Mouse (Mus musculus): ENCODE measurements around the gene 1700016C15Rik. TPM values are rescaled to one million over a fixed set of nuclear protein-coding genes. Genes with fewer than 3 reads are reported as not detected.

The 1700016C15Rik gene
- polyA plus RNA-seq, 1 experiment from 2014 or later, result not detected

- no peak for ATAC-seq (ENCODE audit: low read depth)
- Histone ChIP-seq H3K27ac (replicated peaks) (no peak overlapping the region), H3K36me3 (peaks cover 66% of the 10 kb centered on the region), H3K4me3 (no peak overlapping the region), H3K4me1 (replicated peaks) (no peaks in the 10 kb centered on the region), H3K27me3 (no peaks in the 10 kb centered on the region), H3K9ac (no peak overlapping the region), H3K9me3 (no peaks in the 10 kb centered on the region), H3K4me2 (no peak overlapping the region)
These were observed 39.3 kb downstream of the 1700016C15Rik start for GRCm38 (mm10) chr1:177768931-177769330.

GRCm38 (mm10) chr1:177777397-177777796, 47.8 kb downstream of the 1700016C15Rik start:
- Histone ChIP-seq H3K36me3 (peaks cover 52% of the 10 kb centered on the region), H3K4me1 (replicated peaks) (no peaks in the 10 kb centered on the region), H3K9me3 (no peaks in the 10 kb centered on the region), H3K27me3 (no peaks in the 10 kb centered on the region), H3K27ac (replicated peaks) (no peak overlapping the region), H3K9ac (no peak overlapping the region), H3K4me3 (no peak overlapping the region), H3K4me2 (no peak overlapping the region)
- 88% methylated on average over 2 of the region's 2 CpGs for WGBS
- no peak for ATAC-seq (ENCODE audit: low read depth)

GRCm38 (mm10) chr1:177792835-177793234, 63.2 kb downstream of the 1700016C15Rik start:
- WGBS, result 86% methylated on average over 3 of the region's 3 CpGs
- no peak for ATAC-seq (ENCODE audit: low read depth)
- no peak overlapping the region for H3K4me3 ChIP-seq

GRCm38 (mm10) chr1:177794866-177795265, 65.3 kb downstream of the 1700016C15Rik start:
- H3K9ac ChIP-seq, result peak overlapping the region; percentile 87
- H3K4me2 ChIP-seq, result peak overlapping the region; percentile 67
- no peak for ATAC-seq (ENCODE audit: low read depth)
- peaks cover 17% of the 10 kb centered on the region for H3K4me1 ChIP-seq (replicated peaks)
- H3K27ac ChIP-seq (replicated peaks), result no peak overlapping the region
- H3K4me3 ChIP-seq, result peak overlapping the region; percentile 91
- H3K9me3 ChIP-seq, result 0 out of 2 replicates have a peak, but pooled peaks cover 2% of the 10 kb centered on the region
- no peaks in the 10 kb centered on the region for H3K36me3 ChIP-seq
- H3K27me3 ChIP-seq, result no peaks in the 10 kb centered on the region
- 3% methylated on average over 8 of the region's 8 CpGs for WGBS

More at GRCm38 (mm10) chr1:177792835-177793234, 63.2 kb downstream of the 1700016C15Rik start:
- Histone ChIP-seq H3K9me3 (0 out of 2 replicates have a peak, but pooled peaks cover 7% of the 10 kb centered on the region), H3K4me1 (replicated peaks) (peaks cover 17% of the 10 kb centered on the region), H3K36me3 (no peaks in the 10 kb centered on the region), H3K27ac (replicated peaks) (no peak overlapping the region), H3K27me3 (no peaks in the 10 kb centered on the region), H3K9ac (no peak overlapping the region), H3K4me2 (no peak overlapping the region)

GRCm38 (mm10) chr1:177795421-177796192, 66.0 kb downstream of the 1700016C15Rik start:
- peaks cover 17% of the 10 kb centered on the region for H3K4me1 ChIP-seq (replicated peaks)
- no peaks in the 10 kb centered on the region for H3K36me3 ChIP-seq
- no peaks in the 10 kb centered on the region for H3K27me3 ChIP-seq
- H3K27ac ChIP-seq (replicated peaks), result peak overlapping the region; percentile 93
- H3K4me3 ChIP-seq, result peak overlapping the region; percentile 91
- no peaks in the 10 kb centered on the region for H3K9me3 ChIP-seq
- under 1% methylated on average over 41 of the region's 41 CpGs for WGBS
- H3K9ac ChIP-seq, result peak overlapping the region; percentile 87
- peak; percentile 60 for ATAC-seq (ENCODE audit: low read depth)
- peak overlapping the region; percentile 67 for H3K4me2 ChIP-seq

DNA sequence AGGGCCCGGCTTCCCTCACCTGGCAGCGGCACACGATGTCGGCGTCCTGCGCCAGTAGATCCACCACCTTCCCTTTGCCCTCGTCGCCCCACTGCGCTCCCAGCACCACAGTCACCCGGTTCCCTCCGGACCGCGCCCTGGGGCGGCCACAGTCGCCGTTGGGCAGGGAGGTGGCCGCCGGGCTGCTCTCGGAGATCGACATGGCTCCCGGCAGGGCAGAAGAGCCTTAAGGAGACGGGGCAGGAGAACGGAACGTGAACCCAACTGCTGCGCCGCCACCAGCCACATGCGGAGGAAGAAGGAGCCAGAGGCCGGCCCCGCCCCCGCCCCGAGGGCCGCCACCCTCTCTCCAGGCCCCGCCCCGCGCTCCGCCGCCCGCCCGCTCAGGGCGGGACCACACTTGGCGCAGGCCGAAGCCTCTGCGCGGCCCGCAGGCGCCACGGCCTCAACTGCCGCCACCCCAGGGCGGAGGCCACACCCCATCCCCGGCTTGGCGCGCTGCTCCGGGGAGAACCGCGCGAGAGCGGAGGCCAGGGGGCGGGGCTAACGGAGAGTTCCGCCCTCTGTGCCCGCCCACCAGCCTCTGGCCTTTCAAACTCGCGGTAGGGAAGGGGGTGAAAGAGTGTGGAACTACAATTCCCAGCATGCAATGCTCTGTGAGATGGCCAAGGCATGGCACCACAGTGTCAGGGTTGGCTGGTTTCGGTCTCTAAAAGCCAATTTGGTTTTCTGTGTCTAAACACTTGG, 66.8 kb downstream of the 1700016C15Rik start, which contains the start of gene Adss:
Adss (minus strand) TSS at position 319 of the 747 bp plus-strand sequence.
- Histone ChIP-seq H3K9me3 (no peaks in the 10 kb centered on the region), H3K4me1 (replicated peaks) (peaks cover 17% of the 10 kb centered on the region), H3K27ac (replicated peaks) (peak within 1 kb of the TSS; percentile 93), H3K4me2 (peak within 1 kb of the TSS; percentile 67), H3K36me3 (no peaks in the 10 kb centered on the region), H3K9ac (peak within 1 kb of the TSS; percentile 87), H3K4me3 (peak within 1 kb of the TSS; percentile 91), H3K27me3 (no peaks in the 10 kb centered on the region)
- peak; percentile 99 for ATAC-seq (ENCODE audit: low read depth)
- WGBS, result under 1% methylated on average over 63 of the region's 64 CpGs

DNA sequence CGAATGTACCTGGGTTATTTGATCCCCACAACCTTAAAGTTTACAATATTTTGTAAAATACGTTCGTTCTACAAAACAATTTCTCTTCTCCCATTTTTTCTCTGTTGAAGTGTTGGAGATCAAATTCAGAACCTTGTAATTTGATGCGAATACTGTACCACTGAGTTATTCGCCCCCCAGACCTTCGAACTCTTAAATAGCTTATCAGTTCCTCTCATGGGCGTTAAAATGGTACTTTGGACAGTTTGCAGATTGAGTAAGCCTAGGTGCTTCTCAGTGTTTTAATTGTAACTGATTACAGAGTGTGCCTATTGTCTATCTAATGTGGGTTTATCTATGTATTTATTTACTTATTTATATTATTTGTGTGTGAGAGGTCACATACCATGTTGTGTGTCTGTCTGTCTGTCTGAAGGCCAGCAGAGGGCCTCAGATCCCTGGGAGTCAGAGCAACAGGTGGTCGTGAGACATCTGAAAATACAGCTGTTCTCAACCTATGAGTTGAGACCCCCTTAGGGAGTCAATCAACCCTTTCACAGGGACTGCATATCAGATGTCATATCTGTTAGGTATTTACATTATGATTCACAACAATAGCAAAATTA, 67.6 kb downstream of the 1700016C15Rik start:
- H3K27me3 ChIP-seq, result no peaks in the 10 kb centered on the region
- no peak for ATAC-seq (ENCODE audit: low read depth)
- no peaks in the 10 kb centered on the region for H3K9me3 ChIP-seq
- H3K4me1 ChIP-seq (replicated peaks), result peaks cover 17% of the 10 kb centered on the region
- 0 out of 2 replicates have a peak overlapping the region, but pooled peaks have one; percentile 87 for H3K9ac ChIP-seq
- H3K36me3 ChIP-seq, result no peaks in the 10 kb centered on the region
- peak overlapping the region; percentile 67 for H3K4me2 ChIP-seq
- H3K4me3 ChIP-seq, result no peak overlapping the region
- 75% methylated on average over 8 of the region's 8 CpGs for WGBS
- no peak overlapping the region for H3K27ac ChIP-seq (replicated peaks)

Other genes with a start within 250 kb of the 1700016C15Rik start
- gene Adss, start 66.7 kb downstream of the 1700016C15Rik start, polyA plus RNA-seq (2015; fragmentation: Nextera tagmentation; extraction: Ambion mirVana), result 46.0 and 50.2 TPM in 2 replicates

Measured in neural tube, embryonic 13.5 days (tissue).